Mouse (Mus musculus) midbrain, postnatal 0 days (tissue): ENCODE measurements around the gene Six4. TPM values are rescaled to one million over a fixed set of nuclear protein-coding genes. Genes with fewer than 3 reads are reported as not detected.

Source experiments
- ATAC-seq: fragments of 200-750 bp; cut with Nextera tagmentation; 2 replicates; pipeline ENCODE4 v1.8.0; 2017; ENCODE audit warnings: moderate number of reproducible peaks, mild to moderate bottlenecking, moderate TSS enrichment, moderate library complexity; ENCODE audit not compliant: low FRiP score
- DNase-seq: peaks from one replicate; pipeline ENCODE4 v3.0.0-alpha.2; 2015; ENCODE audit warnings: low spot score
- H3K27ac ChIP-seq: fragments of 300-500 bp; sonication (generic); 2 replicates; pipeline ENCODE4 v1.5.1; 2014; ENCODE audit warnings: low read depth, mild to moderate bottlenecking, low read length, mixed read lengths
- H3K27me3 ChIP-seq: fragments of 300-500 bp; sonication (generic); 2 replicates; pipeline ENCODE4 v1.6.1; 2014; ENCODE audit warnings: low read length, control low read depth, mixed read lengths; ENCODE audit not compliant: insufficient read depth
- H3K36me3 ChIP-seq: fragments of 300-500 bp; sonication (generic); 2 replicates; pipeline ENCODE4 v1.6.1; 2014; ENCODE audit warnings: low read length, control low read depth, mixed read lengths; ENCODE audit not compliant: insufficient read depth
- H3K4me1 ChIP-seq: fragments of 300-500 bp; sonication (generic); 2 replicates; pipeline ENCODE4 v1.6.1; 2014; ENCODE audit warnings: mild to moderate bottlenecking, control low read depth, antibody characterized with exemption, low read length, mixed read lengths; ENCODE audit not compliant: insufficient read depth
- H3K4me2 ChIP-seq: fragments of 300-500 bp; sonication (generic); 2 replicates; pipeline ENCODE4 v1.6.1; 2014; ENCODE audit warnings: low read depth, mild to moderate bottlenecking, low read length, mixed read lengths; ENCODE audit not compliant: poor library complexity, severe bottlenecking
- H3K4me3 ChIP-seq: fragments of 300-500 bp; sonication (generic); 2 replicates; pipeline ENCODE4 v1.5.1; 2014; ENCODE audit warnings: low read depth, mild to moderate bottlenecking, low read length, moderate library complexity
- H3K9ac ChIP-seq: fragments of 300-500 bp; sonication (generic); replicated peaks from 2 replicates; pipeline ENCODE4 v1.6.1; 2014; ENCODE audit warnings: mild to moderate bottlenecking, low read length, moderate library complexity, mixed read lengths; ENCODE audit not compliant: poor library complexity, severe bottlenecking
- H3K9me3 ChIP-seq: fragments of 300-500 bp; sonication (generic); 2 replicates; pipeline ENCODE4 v1.6.1; 2016; ENCODE audit warnings: low read length, control low read depth
- CTCF ChIP-seq: IDR thresholded peaks from 2 replicates; pipeline ENCODE4 v1.5.1; 2016; ENCODE audit warnings: antibody characterized with exemption, mild to moderate bottlenecking
- WGBS: fragments of 180-500 bp; shearing (Covaris S2); extraction: QIAGEN DNeasy Blood & Tissue Kit; methylation state at CpG from one replicate; pipeline ENCODE4 v1.1.7; 2014; 5-methylcytosine and 5-hydroxymethylcytosine counted together
- polyA plus RNA-seq: library from polyadenylated mRNA; unstranded; fragments of >200 nt; fragmentation: Nextera tagmentation; extraction: Ambion mirVana; gene quantifications from 2 replicates; pipeline ENCODE4 v1.2.1, GENCODE M21; 2015
- total RNA-seq: library from RNA; depleted of rRNA; stranded (reverse); fragments of >200 nt; gene quantifications from 2 replicates; pipeline ENCODE4 v1.2.3, GENCODE M21; 2014; rRNA removed

The Six4 gene
- total and polyA plus RNA-seq, 2 experiments from 2014 or later, result 0.16 to 0.66 TPM

DNA sequence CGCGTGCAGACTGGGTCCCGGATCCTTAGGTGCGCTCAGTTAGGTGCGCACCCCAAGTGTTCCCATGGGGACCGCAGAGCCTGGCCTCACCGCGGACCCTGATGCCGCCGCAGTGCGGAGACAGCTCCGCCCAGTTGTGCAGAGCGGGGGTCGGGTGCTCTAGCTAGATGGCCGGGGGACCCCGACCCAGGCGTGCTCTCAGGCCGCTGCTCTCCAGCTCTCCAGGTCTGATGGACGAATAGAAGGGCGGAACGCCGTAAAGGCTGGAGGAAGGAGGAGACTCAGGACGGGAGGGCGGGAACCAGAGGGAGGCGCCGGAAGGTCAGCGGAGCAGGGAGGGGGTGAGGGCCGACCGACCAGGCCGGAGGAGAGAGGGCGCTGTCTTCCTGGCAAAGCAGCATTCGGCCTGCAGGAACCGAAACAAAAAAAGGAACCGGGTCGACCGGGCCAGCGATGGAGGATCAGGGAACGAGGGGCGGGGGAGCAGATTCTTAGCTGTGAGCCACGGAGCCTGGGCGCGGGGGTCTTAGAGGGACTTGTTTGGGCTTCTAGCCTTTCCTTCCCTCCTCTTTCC is 59.5 kb downstream of the Six4 start, which contains the start of gene Six1:
Gene Six1 (minus strand): TSS at position 220 of the 574 bp plus-strand sequence.
- ATAC-seq (0 out of 2 replicates have a peak, but pooled peaks have one; percentile 34), DNase-seq (peak; percentile 17)
- no peak within 1 kb of the TSS for H3K9ac ChIP-seq
- TF ChIP-seq CTCF, result peak; percentile 46
- peak within 1 kb of the TSS; percentile 47 for H3K4me2 ChIP-seq
- H3K27me3 ChIP-seq, result peaks cover 80% of the 10 kb centered on the region
- WGBS, result 1% methylated on average over 42 of the region's 42 CpGs
- H3K4me3 ChIP-seq, result peak within 1 kb of the TSS; percentile 29
- H3K36me3 ChIP-seq, result no peaks in the 10 kb centered on the region
- H3K27ac ChIP-seq, result no peak within 1 kb of the TSS
- no peaks in the 10 kb centered on the region for H3K4me1 ChIP-seq
- H3K9me3 ChIP-seq, result no peaks in the 10 kb centered on the region

DNA sequence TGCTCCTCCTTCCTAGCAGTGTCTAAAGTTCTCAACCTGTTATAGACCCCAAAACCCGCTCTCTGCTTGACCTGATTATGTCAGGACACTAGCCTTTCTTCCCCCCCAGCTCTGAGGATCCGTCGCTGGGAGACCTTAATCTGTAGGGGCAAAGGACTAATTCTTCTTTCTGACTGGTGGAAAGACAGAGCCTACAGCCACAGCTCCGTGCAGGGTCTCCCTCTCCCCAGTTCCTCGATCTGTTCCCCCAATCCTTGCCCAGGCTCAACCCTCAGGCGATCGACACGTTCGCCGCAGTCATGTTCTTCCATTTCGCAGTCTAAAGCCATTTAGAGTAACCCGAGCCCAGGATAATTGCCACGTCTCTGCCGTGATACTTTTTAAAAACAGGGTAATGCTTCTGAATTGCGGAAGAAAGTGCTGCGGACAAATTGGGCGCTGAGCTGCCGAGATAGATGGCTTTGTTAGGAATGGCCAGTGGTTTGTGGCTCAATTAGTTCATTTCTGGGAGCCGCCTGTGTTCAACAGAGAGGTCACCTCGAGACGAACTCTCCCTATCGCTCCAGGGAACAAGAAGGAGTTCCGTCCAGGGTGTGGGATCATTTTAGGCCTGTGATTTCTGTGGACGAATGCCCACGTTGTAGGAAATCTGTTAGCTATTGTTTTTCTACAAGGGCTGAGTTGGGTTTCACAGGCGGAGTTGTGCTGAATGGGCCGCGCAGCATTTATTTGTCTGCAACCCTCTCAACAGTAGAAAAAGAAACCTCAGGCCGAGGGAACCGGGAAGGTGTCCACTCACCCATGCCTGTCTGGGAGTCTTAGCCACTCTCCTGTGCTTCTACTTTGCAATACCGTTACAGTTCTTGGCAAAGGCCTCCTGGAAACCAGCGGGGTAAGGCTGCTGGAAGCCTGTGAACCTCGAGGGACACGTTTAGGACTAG is 60.3 kb downstream of the Six4 start:
- Histone ChIP-seq H3K36me3 (no peaks in the 10 kb centered on the region), H3K4me1 (no peaks in the 10 kb centered on the region), H3K4me2 (peak overlapping the region; percentile 47; the same call in 1 of the 2 replicates), H3K9me3 (no peaks in the 10 kb centered on the region), H3K27me3 (peaks cover 88% of the 10 kb centered on the region), H3K9ac (no peak overlapping the region), H3K27ac (no peak overlapping the region), H3K4me3 (no peak overlapping the region)
- no peak for DNase-seq
- WGBS, result 3% methylated on average over 34 of the region's 34 CpGs
- TF ChIP-seq CTCF, result no peak
- no peak for ATAC-seq

DNA sequence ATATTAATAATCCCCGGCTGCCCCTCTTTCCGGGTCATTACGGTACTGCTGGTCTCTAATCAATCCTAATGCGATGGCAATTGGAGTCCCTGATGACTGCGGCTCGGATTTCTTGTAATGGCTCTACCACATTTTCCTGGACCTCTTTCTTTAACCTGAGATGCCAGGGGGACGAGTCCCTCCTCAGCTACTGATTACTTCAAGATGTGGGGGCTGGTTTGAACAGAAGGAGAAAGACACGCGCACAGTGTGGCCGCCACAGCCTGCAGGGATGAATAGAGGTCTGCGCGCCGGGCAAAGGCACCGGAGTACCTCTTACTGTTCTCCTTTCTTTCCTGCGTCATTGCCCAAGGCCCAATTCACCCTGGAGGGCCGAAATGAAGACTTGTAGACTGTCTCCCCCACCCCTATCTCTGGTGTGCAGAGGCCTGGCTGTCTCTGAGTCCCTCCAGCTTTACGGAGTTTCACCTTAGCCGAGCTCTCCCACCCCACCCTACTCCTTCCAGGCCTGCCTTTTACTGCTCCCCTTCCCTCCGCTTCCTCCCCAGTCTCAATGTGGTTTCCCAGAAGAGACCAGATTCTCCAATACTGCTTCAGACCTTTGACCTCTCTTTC is 61.1 kb downstream of the Six4 start:
- H3K4me1 ChIP-seq, result no peaks in the 10 kb centered on the region
- ATAC-seq (no peak), DNase-seq (no peak)
- no peaks in the 10 kb centered on the region for H3K9me3 ChIP-seq
- WGBS, result 4% methylated on average over 19 of the region's 19 CpGs
- no peak overlapping the region for H3K4me3 ChIP-seq
- no peak overlapping the region for H3K27ac ChIP-seq
- no peak for TF ChIP-seq CTCF
- no peak overlapping the region for H3K4me2 ChIP-seq
- peaks cover 88% of the 10 kb centered on the region for H3K27me3 ChIP-seq
- no peak overlapping the region for H3K9ac ChIP-seq
- H3K36me3 ChIP-seq, result no peaks in the 10 kb centered on the region

DNA sequence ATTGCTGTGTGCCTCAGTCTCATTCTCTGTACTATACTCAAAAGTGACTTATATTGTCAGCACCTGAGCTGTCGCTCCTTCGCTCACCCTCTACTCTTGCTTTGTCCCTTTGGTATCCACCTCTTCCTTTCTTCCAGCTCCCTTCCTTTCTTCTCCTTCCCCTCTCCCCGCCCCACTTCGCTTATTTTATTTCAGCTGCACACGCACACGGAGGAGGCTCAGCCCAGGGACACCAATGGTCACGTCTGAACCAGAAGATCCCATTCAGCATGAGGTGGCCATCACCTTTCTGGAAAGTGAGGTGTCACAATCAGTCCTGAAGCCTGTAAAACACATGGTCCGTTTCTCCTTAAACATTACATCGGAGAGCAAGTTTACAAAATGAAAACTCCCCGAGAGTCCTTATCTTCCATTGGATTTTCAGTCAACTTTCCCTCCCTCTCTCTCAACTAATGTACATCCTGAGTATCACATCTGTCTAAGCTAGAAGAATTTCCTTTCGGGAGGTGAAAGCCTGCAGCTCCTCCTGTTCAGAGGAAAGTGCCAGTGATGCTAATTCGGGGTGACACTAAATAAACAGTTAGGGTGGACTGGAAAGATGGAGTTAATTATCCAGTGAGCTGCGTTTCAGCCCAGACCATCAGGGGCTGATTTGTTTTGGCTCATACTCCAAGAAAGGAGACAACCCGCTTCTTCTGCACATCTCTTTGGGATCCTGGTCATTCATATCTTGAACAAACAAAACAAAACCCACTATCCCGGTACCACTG is 62.3 kb downstream of the Six4 start:
- no peak for TF ChIP-seq CTCF
- Histone ChIP-seq H3K27me3 (peaks cover 90% of the 10 kb centered on the region), H3K4me3 (no peak overlapping the region), H3K9me3 (no peaks in the 10 kb centered on the region), H3K4me1 (no peaks in the 10 kb centered on the region), H3K4me2 (no peak overlapping the region), H3K36me3 (no peaks in the 10 kb centered on the region), H3K9ac (no peak overlapping the region), H3K27ac (no peak overlapping the region)
- DNase-seq, result no peak
- ATAC-seq, result no peak
- under 1% methylated on average over 15 of the region's 15 CpGs for WGBS

DNA sequence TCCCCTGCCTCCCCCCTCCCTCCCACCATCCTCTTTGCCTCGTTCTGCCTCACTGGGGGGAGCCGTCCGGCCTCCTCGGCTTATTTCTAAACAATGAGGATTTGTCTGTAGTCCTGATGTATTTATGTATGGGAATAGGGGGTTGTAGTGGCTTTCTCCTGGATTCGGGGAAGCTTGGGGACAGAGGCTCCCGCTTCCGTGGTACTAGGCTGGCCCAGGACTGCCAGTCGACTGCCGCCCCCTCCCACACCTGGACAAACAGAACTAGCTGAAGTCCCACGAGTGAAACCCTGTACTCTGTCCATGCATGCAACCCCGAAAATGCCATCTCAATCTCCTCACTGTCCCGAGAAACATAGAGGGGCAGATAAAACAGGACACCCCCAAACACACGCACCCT is 63.0 kb downstream of the Six4 start:
- Histone ChIP-seq H3K27ac (no peak overlapping the region), H3K9me3 (no peaks in the 10 kb centered on the region), H3K27me3 (peaks cover 92% of the 10 kb centered on the region), H3K4me3 (no peak overlapping the region), H3K4me1 (no peaks in the 10 kb centered on the region), H3K36me3 (no peaks in the 10 kb centered on the region), H3K4me2 (no peak overlapping the region), H3K9ac (no peak overlapping the region)
- TF ChIP-seq CTCF, result no peak
- 2% methylated on average over 13 of the region's 13 CpGs for whole genome bisulfite sequencing
- ATAC-seq (no peak), DNase-seq (no peak)

Other genes starting within 250 kb of the Six4 start
- gene Six6, start 173.6 kb downstream of the Six4 start, total RNA-seq, result 0.11 TPM in 1 of 2 replicates, not detected in the other
- 1.2 and 3.8 TPM in 2 replicates for gene Six6, start 173.6 kb downstream of the Six4 start, polyA plus RNA-seq
- 7.6 and 9.9 TPM in 2 replicates for gene 4930447C04Rik, start 172.7 kb downstream of the Six4 start, total RNA-seq
- 7.8 and 8.9 TPM in 2 replicates for gene 4930447C04Rik, start 172.7 kb downstream of the Six4 start, polyA plus RNA-seq
- gene Six1, start 59.6 kb downstream of the Six4 start, total RNA-seq, result 0.44 and 1.3 TPM in 2 replicates
- 0.55 and 0.68 TPM in 2 replicates for gene Six1, start 59.6 kb downstream of the Six4 start, polyA plus RNA-seq
- gene Mnat1, start 10.3 kb upstream of the Six4 start, total RNA-seq, result 13.2 and 15.2 TPM in 2 replicates
- 16.1 and 17.5 TPM in 2 replicates for gene Mnat1, start 10.3 kb upstream of the Six4 start, polyA plus RNA-seq
- gene Trmt5, start 173.3 kb upstream of the Six4 start, total RNA-seq, result 9.4 and 12.2 TPM in 2 replicates
- gene Trmt5, start 173.3 kb upstream of the Six4 start, polyA plus RNA-seq, result 13.4 and 15.9 TPM in 2 replicates
- gene Slc38a6, start 173.3 kb upstream of the Six4 start, total RNA-seq, result 24.6 and 26.2 TPM in 2 replicates
- 6.9 and 10.2 TPM in 2 replicates for gene Slc38a6, start 173.3 kb upstream of the Six4 start, polyA plus RNA-seq